Mouse (Mus musculus): Measurements from ENCODE around the gene Fgfr2. TPM values are rescaled to one million over a fixed set of nuclear protein-coding genes. Genes with fewer than 3 reads are reported as not detected.
A peak's percentile ranks its signal among the peaks of the same experiment; 100 is the strongest.

Gene Fgfr2
- polyA plus RNA-seq, 1 experiment from 2014 or later = 93.6 TPM

DNA sequence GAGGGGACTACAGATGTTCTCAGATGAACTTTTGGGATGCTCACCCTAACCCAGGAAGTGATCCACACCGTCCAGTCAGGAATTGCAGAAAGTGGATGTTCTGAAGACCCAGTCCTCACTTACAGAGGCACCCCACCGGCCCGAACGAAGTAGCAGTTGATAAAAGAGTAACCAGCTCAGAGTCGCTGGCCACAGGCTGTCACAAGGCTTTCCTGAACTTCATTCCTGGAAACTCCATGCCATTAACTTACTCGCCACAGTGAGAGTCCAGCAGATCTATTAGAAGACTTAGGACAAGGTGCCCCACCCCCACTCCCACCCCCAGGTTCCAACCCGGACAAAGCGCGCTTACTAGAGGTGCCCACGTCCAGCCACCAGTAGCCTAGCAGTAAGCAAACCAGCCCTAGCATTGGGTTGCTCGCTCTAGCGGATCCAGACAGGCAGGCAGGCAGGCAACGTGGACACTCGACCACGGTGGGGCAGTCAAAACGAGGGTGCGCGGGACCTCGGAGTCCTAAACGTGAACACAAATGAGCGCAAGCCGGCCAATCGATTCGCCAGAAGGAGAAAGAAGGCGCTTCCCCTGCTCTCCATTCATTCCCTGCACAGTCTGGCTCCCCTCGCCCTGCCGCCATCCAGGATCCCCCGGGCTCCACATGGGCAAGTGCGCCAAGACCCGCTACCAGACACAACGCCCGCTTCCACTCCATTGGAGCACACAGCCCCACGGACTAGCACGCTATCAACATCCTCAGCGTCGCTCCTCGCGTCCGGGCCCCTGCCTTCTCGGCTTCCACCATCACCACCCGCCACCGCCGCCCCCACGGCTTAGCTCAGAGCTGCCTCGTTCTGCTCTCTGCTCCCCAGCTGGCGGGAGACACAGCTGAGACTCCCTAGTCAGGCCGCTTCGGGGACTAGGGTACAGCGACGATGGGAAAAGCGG, 807.7 kb downstream of the Fgfr2 start:
- Histone ChIP-seq H3K4me1 (replicated peaks; ENCODE audit: control insufficient read depth, insufficient read depth, low read length) (0 out of 2 replicates have a peak, but pooled peaks cover 4% of the 10 kb centered on the region), H3K36me3 (ENCODE audit: control insufficient read depth, insufficient read depth, low read length) (no peaks in the 10 kb centered on the region), H3K9ac (ENCODE audit: low read length) (peak overlapping the region; percentile 86), H3K4me3 (ENCODE audit: low read depth, low read length) (peak overlapping the region; percentile 62), H3K9me3 (ENCODE audit: control insufficient read depth, low read length) (no peaks in the 10 kb centered on the region), H3K27me3 (ENCODE audit: control insufficient read depth, insufficient read depth, low read length) (no peaks in the 10 kb centered on the region; the same call in 1 of the 2 replicates), H3K27ac (ENCODE audit: low read depth, low read length) (peak overlapping the region; percentile 59), H3K4me2 (ENCODE audit: low read depth, low read length, severe bottlenecking) (peak overlapping the region; percentile 97)
- DNase-seq (ENCODE audit: low spot score) (peak; percentile 91), ATAC-seq (replicated peaks; ENCODE audit: low FRiP score) (peak; percentile 73)
- 1% methylated on average over 50 of the region's 51 CpGs for WGBS

DNA sequence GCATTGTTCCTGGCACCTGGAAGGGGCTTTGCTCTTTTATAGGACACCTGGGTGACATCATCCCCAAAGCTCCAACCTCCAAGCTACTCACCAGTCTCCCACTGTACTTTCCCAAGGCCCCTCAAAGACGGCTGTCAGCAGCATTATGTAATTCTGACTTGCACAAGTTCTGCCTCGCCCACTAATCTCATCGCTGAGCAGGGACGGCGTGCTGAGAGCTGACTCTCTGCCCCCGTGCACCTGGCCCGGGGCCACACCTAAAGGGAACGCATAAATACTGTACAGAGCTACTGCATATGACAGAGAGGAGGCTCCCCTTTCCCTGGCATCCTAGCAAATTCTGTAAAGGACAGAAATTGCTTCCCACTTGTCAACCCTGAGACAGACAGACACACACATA, 810.8 kb downstream of the Fgfr2 start:
- 82% methylated on average over 8 of the region's 8 CpGs for WGBS
- Histone ChIP-seq H3K9ac (ENCODE audit: low read length) (no peak overlapping the region), H3K36me3 (ENCODE audit: control insufficient read depth, insufficient read depth, low read length) (no peaks in the 10 kb centered on the region), H3K4me1 (replicated peaks; ENCODE audit: control insufficient read depth, insufficient read depth, low read length) (0 out of 2 replicates have a peak, but pooled peaks cover under 1% of the 10 kb centered on the region), H3K4me2 (ENCODE audit: low read depth, low read length, severe bottlenecking) (no peak overlapping the region), H3K27ac (ENCODE audit: low read depth, low read length) (no peak overlapping the region), H3K9me3 (ENCODE audit: control insufficient read depth, low read length) (no peaks in the 10 kb centered on the region), H3K4me3 (ENCODE audit: low read depth, low read length) (no peak overlapping the region), H3K27me3 (ENCODE audit: control insufficient read depth, insufficient read depth, low read length) (no peaks in the 10 kb centered on the region)
- ATAC-seq (replicated peaks; ENCODE audit: low FRiP score) = no peak
- DNase-seq (ENCODE audit: low spot score) = no peak

DNA sequence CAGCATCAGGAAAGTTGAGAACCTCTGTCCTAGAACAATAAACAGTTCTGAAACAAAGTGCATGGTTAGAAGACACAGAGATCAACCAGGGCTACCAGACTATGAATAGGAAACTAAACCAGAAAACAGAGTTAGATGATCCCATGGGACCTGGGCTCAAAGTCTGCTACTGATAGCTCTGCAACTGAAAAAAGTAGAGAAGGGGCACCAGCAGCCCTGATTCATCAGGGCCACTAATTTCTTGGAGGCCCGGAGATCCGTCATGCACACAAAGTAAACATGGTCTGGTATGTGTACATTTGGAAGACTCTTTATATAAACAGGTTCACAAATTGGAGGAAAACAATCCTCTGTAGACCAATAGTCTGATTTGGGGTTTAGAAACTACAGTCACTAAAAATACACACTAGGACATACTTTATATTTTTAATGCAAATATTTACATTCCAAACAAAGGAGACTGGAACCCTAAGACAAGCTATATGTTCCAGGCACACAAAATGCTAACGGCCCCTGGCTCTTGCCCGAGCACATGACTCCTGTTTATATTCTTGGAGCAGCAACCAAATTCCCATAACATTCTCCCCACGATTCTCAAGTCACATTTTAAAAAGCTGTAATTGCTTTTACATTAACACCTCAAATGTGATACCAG, 814.5 kb downstream of the Fgfr2 start:
- Histone ChIP-seq H3K9me3 (ENCODE audit: control insufficient read depth, low read length) (no peaks in the 10 kb centered on the region), H3K27me3 (ENCODE audit: control insufficient read depth, insufficient read depth, low read length) (no peaks in the 10 kb centered on the region), H3K4me2 (ENCODE audit: low read depth, low read length, severe bottlenecking) (no peak overlapping the region), H3K27ac (ENCODE audit: low read depth, low read length) (no peak overlapping the region), H3K4me1 (replicated peaks; ENCODE audit: control insufficient read depth, insufficient read depth, low read length) (no peaks in the 10 kb centered on the region), H3K9ac (ENCODE audit: low read length) (no peak overlapping the region), H3K36me3 (ENCODE audit: control insufficient read depth, insufficient read depth, low read length) (no peaks in the 10 kb centered on the region), H3K4me3 (ENCODE audit: low read depth, low read length) (no peak overlapping the region)
- no peak for DNase-seq (ENCODE audit: low spot score)
- no peak for ATAC-seq (replicated peaks; ENCODE audit: low FRiP score)
- 80% methylated on average over 5 of the region's 5 CpGs for WGBS

DNA sequence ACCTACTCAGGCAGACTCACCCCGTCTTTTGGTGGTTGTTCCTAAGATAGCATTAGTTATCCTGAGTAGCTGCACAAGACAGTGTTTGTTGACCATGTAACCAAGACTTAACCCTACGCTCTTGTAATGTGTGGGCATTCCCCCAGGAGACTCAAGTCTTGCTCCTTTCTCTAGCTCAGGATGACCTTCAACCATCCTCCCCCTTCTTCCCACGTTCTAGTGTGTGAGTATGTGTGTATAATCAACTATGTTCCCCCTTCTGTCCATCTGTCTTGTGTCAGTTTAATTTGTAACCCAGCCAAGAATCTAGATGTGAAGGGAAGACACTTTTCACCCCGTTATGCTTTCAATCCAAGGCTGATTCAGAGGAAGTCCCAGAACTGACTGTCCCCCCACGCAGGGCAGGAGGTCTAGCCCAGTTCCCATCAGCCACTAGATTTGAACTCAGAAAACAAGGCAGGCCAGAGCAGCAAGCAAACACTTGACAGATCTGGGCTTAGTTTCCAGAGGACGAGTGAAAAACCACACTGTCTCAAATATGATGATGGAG, 815.4 kb downstream of the Fgfr2 start:
- Histone ChIP-seq H3K9ac (ENCODE audit: low read length) (no peak overlapping the region), H3K36me3 (ENCODE audit: control insufficient read depth, insufficient read depth, low read length) (no peaks in the 10 kb centered on the region), H3K9me3 (ENCODE audit: control insufficient read depth, low read length) (no peaks in the 10 kb centered on the region), H3K4me1 (replicated peaks; ENCODE audit: control insufficient read depth, insufficient read depth, low read length) (no peaks in the 10 kb centered on the region), H3K4me3 (ENCODE audit: low read depth, low read length) (no peak overlapping the region), H3K27ac (ENCODE audit: low read depth, low read length) (no peak overlapping the region), H3K4me2 (ENCODE audit: low read depth, low read length, severe bottlenecking) (no peak overlapping the region), H3K27me3 (ENCODE audit: control insufficient read depth, insufficient read depth, low read length) (no peaks in the 10 kb centered on the region)
- DNase-seq (ENCODE audit: low spot score) (no peak), ATAC-seq (replicated peaks; ENCODE audit: low FRiP score) (no peak)
- WGBS = 88% methylated on average over 6 of the region's 6 CpGs

DNA sequence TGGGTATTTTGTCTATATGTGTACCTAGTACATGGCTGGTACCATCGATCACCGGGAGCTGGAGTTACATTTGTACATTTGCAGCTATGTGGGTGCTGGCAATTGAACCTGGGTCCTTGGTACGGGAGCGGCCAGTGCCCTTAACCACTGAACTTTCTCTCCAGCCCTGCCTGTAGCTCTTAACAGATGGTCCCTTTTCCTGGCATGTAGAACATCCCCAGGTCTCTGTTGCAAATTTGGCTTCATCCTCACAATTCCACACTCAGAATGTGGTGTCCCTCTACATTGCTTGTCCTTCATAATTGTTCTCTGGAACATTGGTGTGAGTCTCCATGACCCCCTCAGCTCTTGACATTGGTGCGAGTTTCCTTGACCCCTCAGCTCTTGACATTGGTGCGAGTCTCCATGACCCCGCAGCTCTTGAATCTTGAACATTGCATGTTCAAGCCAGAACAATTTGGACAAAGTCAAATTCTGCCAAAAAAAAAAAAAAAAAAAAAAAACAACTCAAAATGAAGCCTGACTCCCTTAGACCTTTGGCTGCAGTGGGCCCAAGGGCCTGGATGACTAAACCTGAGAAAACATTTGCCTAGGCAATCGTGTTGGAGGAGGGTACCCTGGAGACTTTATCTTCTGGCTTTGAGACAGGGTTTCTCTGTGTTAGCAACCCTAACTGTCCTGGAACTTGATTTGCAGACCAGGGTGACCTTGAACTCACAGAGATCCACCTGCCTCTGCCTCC, 816.3 kb downstream of the Fgfr2 start:
- no peak overlapping the region for H3K4me2 ChIP-seq (ENCODE audit: low read depth, low read length, severe bottlenecking)
- DNase-seq (ENCODE audit: low spot score) (no peak), ATAC-seq (replicated peaks; ENCODE audit: low FRiP score) (no peak)
- H3K9ac ChIP-seq (ENCODE audit: low read length) = no peak overlapping the region
- no peak overlapping the region for H3K27ac ChIP-seq (ENCODE audit: low read depth, low read length)
- no peaks in the 10 kb centered on the region for H3K36me3 ChIP-seq (ENCODE audit: control insufficient read depth, insufficient read depth, low read length)
- no peaks in the 10 kb centered on the region for H3K4me1 ChIP-seq (replicated peaks; ENCODE audit: control insufficient read depth, insufficient read depth, low read length)
- 95% methylated on average over 8 of the region's 8 CpGs for WGBS
- H3K27me3 ChIP-seq (ENCODE audit: control insufficient read depth, insufficient read depth, low read length) = no peaks in the 10 kb centered on the region
- H3K9me3 ChIP-seq (ENCODE audit: control insufficient read depth, low read length) = no peaks in the 10 kb centered on the region
- H3K4me3 ChIP-seq (ENCODE audit: low read depth, low read length) = no peak overlapping the region

DNA sequence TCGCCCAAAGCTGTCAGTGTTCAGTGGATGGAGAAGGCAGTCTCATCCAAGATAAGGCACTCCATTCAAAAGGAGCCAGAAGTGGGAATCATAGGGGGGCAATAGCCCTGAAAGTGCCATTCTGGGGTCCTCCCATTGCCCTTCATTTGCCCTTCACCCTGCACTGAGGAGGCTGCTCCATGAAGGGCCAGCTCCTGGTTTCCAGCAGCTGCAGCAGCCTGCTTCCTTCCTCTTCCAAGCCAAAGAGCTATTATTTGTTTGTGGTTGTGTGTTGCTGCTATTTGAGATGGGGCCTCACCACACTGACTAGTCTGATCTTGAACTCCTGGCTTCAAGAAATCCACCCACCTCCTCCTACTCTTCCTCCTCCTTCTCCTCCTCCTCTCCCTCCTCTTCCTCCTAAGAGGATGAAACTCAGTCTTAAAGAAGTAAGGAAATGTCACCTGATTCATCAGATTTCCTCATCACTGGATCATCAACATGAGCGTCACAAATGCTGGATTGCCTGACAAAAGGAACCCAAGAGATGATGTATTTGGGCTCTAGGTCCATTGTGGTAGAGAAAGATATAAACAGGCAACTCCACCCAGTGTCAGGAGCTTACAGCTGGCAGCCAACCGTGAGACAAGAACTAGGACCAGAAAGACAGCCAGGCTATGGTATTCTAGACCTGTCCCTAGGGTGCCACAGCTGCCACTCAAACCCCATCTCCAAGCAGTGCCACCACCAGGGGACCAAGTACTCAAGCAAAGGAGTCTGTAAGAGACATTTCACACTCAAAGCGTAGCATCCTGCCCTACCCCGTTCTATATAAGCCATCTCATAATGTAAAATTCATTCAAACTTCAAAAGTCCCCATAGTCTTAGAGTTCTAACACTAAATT, 817.4 kb downstream of the Fgfr2 start:
- Histone ChIP-seq H3K9ac (ENCODE audit: low read length) (no peak overlapping the region), H3K36me3 (ENCODE audit: control insufficient read depth, insufficient read depth, low read length) (no peaks in the 10 kb centered on the region), H3K27ac (ENCODE audit: low read depth, low read length) (no peak overlapping the region), H3K27me3 (ENCODE audit: control insufficient read depth, insufficient read depth, low read length) (no peaks in the 10 kb centered on the region), H3K4me1 (replicated peaks; ENCODE audit: control insufficient read depth, insufficient read depth, low read length) (no peaks in the 10 kb centered on the region), H3K4me2 (ENCODE audit: low read depth, low read length, severe bottlenecking) (no peak overlapping the region), H3K9me3 (ENCODE audit: control insufficient read depth, low read length) (no peaks in the 10 kb centered on the region), H3K4me3 (ENCODE audit: low read depth, low read length) (no peak overlapping the region)
- WGBS = 87% methylated on average over 5 of the region's 5 CpGs
- DNase-seq (ENCODE audit: low spot score) (no peak), ATAC-seq (replicated peaks; ENCODE audit: low FRiP score) (no peak)

DNA sequence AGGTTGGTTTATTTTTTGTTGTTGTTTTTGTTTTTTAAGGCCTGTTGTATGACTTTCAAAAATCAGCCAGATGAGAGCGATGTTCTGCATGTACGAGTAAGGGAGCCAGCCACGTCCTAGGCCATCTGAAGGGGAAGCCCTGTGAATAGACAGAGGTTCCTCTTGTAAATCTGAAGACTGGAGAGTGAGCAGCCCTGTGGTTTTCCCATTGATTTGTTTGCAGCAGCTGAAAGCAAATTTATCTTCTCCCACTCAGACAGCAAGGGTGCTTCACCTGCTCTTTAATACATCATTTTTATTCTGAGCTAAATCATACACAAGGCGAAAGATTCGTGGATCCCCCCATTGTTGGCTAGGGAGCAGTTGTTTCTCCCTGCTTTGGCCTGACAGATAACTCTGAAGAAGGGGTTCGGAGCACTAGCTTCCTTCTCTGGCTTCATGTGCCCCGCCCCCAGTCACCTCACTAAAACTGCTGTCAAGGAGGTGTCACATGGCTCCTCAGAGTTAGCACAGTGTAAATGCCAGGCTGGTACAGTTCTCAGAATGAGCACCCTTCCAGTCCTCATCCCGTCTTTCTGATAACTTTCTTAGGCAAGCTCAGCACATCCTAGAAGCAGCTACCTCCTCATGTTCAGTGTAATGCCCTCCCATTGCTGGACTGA, 818.6 kb downstream of the Fgfr2 start:
- Histone ChIP-seq H3K36me3 (ENCODE audit: control insufficient read depth, insufficient read depth, low read length) (no peaks in the 10 kb centered on the region), H3K4me1 (replicated peaks; ENCODE audit: control insufficient read depth, insufficient read depth, low read length) (no peaks in the 10 kb centered on the region), H3K27ac (ENCODE audit: low read depth, low read length) (no peak overlapping the region), H3K27me3 (ENCODE audit: control insufficient read depth, insufficient read depth, low read length) (no peaks in the 10 kb centered on the region), H3K4me2 (ENCODE audit: low read depth, low read length, severe bottlenecking) (no peak overlapping the region), H3K9me3 (ENCODE audit: control insufficient read depth, low read length) (no peaks in the 10 kb centered on the region), H3K9ac (ENCODE audit: low read length) (no peak overlapping the region), H3K4me3 (ENCODE audit: low read depth, low read length) (no peak overlapping the region)
- ATAC-seq (replicated peaks; ENCODE audit: low FRiP score) = no peak
- no peak for DNase-seq (ENCODE audit: low spot score)
- 82% methylated on average over 8 of the region's 8 CpGs for WGBS
